Comparison of ENCODE assay signal across 18 mouse cellular contexts in genomic region chr11:103076581-103076980, GRCm38 (mm10). TPM values are rescaled to one million over a fixed set of nuclear protein-coding genes. Genes with fewer than 3 reads are reported as not detected.
"Had no signal": no experiment of that assay in that cellular context is flagged by ENCODE, and none has a peak within 500 bp of the region (broad histone marks: within the 10 kb centered on the region; RNA-seq: fewer than 3 reads in every experiment).

No protein-coding gene starts in this region.

- ATAC-seq: lung, postnatal 0 days; midbrain, embryonic 13.5 days; midbrain, embryonic 15.5 days had no signal

- DNase-seq: liver, postnatal 0 days; lung, adult 2 months; lung, postnatal 14 days; lung, postnatal 36 days; thymus, adult 2 months; thymus, postnatal 25 days; thymus, postnatal 4 days had no signal

- H3K9ac ChIP-seq: liver, postnatal 0 days; lung, embryonic 15.5 days; midbrain, embryonic 13.5 days; midbrain, embryonic 15.5 days; neural tube, embryonic 12.5 days; stomach, embryonic 15.5 days had no signal

- H3K4me2 ChIP-seq: lung, embryonic 15.5 days; midbrain, embryonic 11.5 days; midbrain, embryonic 13.5 days; midbrain, embryonic 15.5 days; neural tube, embryonic 12.5 days; stomach, embryonic 15.5 days had no signal

- H3K4me3 ChIP-seq: lung, embryonic 15.5 days; megakaryocyte, embryonic 14.5 days; midbrain, embryonic 13.5 days; midbrain, embryonic 15.5 days; neural tube, embryonic 12.5 days; stomach, embryonic 15.5 days had no signal

- H3K9me3 ChIP-seq: lung, embryonic 15.5 days; megakaryocyte, embryonic 14.5 days; midbrain, embryonic 13.5 days; midbrain, embryonic 15.5 days; neural tube, embryonic 12.5 days; stomach, embryonic 15.5 days had no signal

- H3K27ac ChIP-seq: lung, embryonic 15.5 days; macrophage; midbrain, embryonic 13.5 days; midbrain, embryonic 15.5 days; neural tube, embryonic 12.5 days; stomach, embryonic 15.5 days; stomach, postnatal 0 days had no signal

- H3K36me3 ChIP-seq: lung, embryonic 15.5 days; midbrain, embryonic 13.5 days; midbrain, embryonic 15.5 days; neural tube, embryonic 12.5 days; stomach, embryonic 15.5 days had no signal

RNA-seq across cellular contexts. Expression of gene Plcd3, which starts 24.9 kb away (rescaled TPM):
- total RNA-seq: monocyte, adult 5-6 weeks had no signal
- polyA plus RNA-seq: macrophage had no signal
